Mouse (Mus musculus) stomach, postnatal 0 days (tissue): ENCODE results near the gene Shld2. TPM values are rescaled to one million over a fixed set of nuclear protein-coding genes. Genes with fewer than 3 reads are reported as not detected.

ENCODE experiments used
- ATAC-seq: fragments of 200-750 bp; cut with Nextera tagmentation; 2 replicates; pipeline ENCODE4 v1.8.0; 2017; ENCODE audit not compliant: low FRiP score, low TSS enrichment
- DNase-seq: peaks from one replicate; pipeline ENCODE4 v3.0.0-alpha.2; 2016; ENCODE audit warnings: low spot score
- H3K27ac ChIP-seq: fragments of 300-500 bp; sonication (generic); replicated peaks from 2 replicates; pipeline ENCODE4 v1.5.1; 2014; ENCODE audit warnings: mild to moderate bottlenecking, control low read depth
- H3K27me3 ChIP-seq: fragments of 300-500 bp; sonication (generic); 2 replicates; pipeline ENCODE4 v1.6.1; 2014; ENCODE audit warnings: low read length; ENCODE audit not compliant: control insufficient read depth, insufficient read depth
- H3K36me3 ChIP-seq: fragments of 300-500 bp; sonication (generic); 2 replicates; pipeline ENCODE4 v1.6.1; 2014; ENCODE audit warnings: low read length, mixed read lengths; ENCODE audit not compliant: control insufficient read depth, insufficient read depth
- H3K4me1 ChIP-seq: fragments of 300-500 bp; sonication (generic); replicated peaks from 2 replicates; pipeline ENCODE4 v1.6.1; 2014; ENCODE audit warnings: antibody characterized with exemption; ENCODE audit not compliant: control insufficient read depth, insufficient read depth
- H3K4me2 ChIP-seq: fragments of 300-500 bp; sonication (generic); replicated peaks from 2 replicates; pipeline ENCODE4 v1.6.1; 2014; ENCODE audit warnings: low read depth, mild to moderate bottlenecking, control low read depth, moderate library complexity
- H3K4me3 ChIP-seq: fragments of 300-500 bp; sonication (generic); 2 replicates; pipeline ENCODE4 v1.5.1; 2014; ENCODE audit warnings: low read depth, low read length, control low read depth
- H3K9ac ChIP-seq: fragments of 300-500 bp; sonication (generic); 2 replicates; pipeline ENCODE4 v1.6.1; 2014; ENCODE audit warnings: mild to moderate bottlenecking, low read length, control low read depth, mixed read lengths
- H3K9me3 ChIP-seq: fragments of 300-500 bp; sonication (generic); 2 replicates; pipeline ENCODE4 v1.6.1; 2016; ENCODE audit warnings: low read length; ENCODE audit not compliant: control insufficient read depth
- CTCF ChIP-seq: IDR thresholded peaks from 2 replicates; pipeline ENCODE4 v1.5.1; 2016; ENCODE audit warnings: antibody characterized with exemption, low read depth, mild to moderate bottlenecking, moderate library complexity
- EP300 ChIP-seq: optimal IDR thresholded peaks from 2 replicates; pipeline ENCODE3; 2016; ENCODE audit warnings: antibody characterized with exemption
- WGBS: fragments of 180-500 bp; shearing (Covaris S2); extraction: QIAGEN DNeasy Blood & Tissue Kit; methylation state at CpG from one replicate; pipeline ENCODE4 v1.1.7; 2014; 5-methylcytosine and 5-hydroxymethylcytosine counted together
- polyA plus RNA-seq: library from polyadenylated mRNA; unstranded; fragments of >200 nt; fragmentation: Nextera tagmentation; extraction: Ambion mirVana; gene quantifications from 2 replicates; pipeline ENCODE4 v1.2.1, GENCODE M21; 2015

Gene Shld2
- polyA plus RNA-seq, 1 experiment from 2014 or later, result 4.1 TPM

DNA sequence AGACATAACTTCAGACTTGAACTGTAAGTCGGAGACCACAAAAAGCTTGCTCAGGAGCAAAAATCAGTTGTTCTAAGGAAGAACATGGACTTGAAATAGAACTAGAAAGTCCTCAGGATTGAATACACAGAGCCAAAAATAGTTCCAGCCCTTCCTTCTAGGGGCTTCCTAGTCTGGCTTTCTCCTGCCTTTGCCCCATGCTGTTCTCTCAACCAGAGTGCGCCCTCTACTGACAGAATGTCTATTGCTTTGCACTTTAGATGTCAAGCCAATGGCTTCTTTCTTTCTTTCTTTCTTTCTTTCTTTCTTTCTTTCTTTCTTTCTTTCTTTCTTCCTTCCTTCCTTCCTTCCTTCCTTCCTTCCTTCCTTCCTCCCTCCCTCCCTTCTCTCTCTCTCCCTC is 101.6 kb downstream of the Shld2 start:
- no peak for DNase-seq
- TF ChIP-seq EP300, result no peak
- TF ChIP-seq CTCF, result peak; percentile 74

DNA sequence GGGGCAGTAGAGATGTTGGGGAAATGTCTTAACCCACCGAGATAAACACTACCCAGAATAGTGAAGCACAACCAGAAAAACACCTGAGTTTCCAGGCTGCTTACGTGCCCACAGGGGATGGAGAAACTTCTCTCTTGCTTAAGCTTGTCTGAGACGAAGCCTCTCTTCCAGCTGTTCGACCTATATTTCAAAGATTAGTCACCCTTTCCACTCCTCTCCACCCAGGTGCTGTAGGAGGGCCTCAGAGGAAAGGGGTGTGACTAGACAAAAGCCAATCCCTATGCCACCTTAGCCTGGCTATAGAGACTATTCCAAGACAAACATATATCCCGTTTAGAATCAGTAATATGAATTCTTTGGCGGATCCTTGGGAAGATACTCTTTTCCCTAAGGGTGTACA is 102.3 kb downstream of the Shld2 start:
- Histone ChIP-seq H3K9ac (no peak overlapping the region), H3K4me2 (no peak overlapping the region), H3K27ac (no peak overlapping the region), H3K4me1 (no peaks in the 10 kb centered on the region), H3K9me3 (no peaks in the 10 kb centered on the region), H3K27me3 (no peaks in the 10 kb centered on the region), H3K4me3 (no peak overlapping the region), H3K36me3 (no peaks in the 10 kb centered on the region)
- ATAC-seq (0 out of 2 replicates have a peak, but pooled peaks have one; percentile 41), DNase-seq (no peak)
- WGBS, result 56% methylated on average over 6 of the region's 6 CpGs
- TF ChIP-seq CTCF (no peak), EP300 (no peak)

More for the DNA sequence above, 101.6 kb downstream of the Shld2 start:
- H3K9ac ChIP-seq, result no peak overlapping the region
- H3K27ac ChIP-seq, result no peak overlapping the region
- H3K4me1 ChIP-seq, result no peaks in the 10 kb centered on the region
- H3K36me3 ChIP-seq, result no peaks in the 10 kb centered on the region
- H3K4me2 ChIP-seq, result no peak overlapping the region
- no peak overlapping the region for H3K4me3 ChIP-seq
- no peaks in the 10 kb centered on the region for H3K9me3 ChIP-seq
- H3K27me3 ChIP-seq, result no peaks in the 10 kb centered on the region
- ATAC-seq, result no peak
- 54% methylated on average over 2 of the region's 2 CpGs for WGBS

DNA sequence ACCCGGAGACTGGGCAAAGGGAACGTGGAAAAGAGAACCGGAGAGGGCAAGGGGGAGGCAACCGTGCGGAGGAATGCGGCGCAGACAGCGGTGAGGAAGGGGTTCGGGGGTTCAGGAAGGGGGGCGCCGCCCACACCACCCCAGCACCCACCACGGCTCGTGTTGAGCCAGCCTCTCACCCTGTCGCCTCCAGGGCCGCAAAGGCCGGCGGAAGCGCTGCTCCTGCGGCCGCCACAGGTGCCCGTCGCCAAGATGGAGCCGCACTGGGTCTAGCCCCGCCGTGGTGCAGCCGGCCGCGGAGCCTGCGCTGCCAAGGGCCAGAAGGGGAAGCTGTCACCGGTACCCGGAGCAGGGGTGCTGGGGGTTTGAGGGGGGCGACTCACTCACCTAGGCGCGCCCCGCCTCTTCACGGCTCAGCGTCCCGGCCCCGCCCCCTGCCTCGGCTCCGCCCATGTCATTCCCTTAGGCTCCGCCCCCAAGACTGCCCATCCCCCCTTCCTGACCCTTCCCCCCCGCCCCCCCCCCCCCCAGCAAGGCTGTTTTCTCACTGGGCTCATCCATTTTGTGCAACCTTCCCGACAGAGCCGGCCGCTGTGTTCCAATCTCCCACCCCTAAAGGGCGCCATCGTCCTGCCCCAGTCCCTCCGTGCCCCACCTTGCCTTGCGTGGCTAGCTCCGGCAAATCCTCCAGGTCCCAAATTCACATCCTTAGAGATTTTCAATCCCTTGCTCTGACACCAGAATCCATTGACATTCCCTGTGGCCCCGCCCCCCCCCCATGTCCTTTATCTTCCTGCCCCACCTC is 108.9 kb downstream of the Shld2 start, which contains the start of gene Gprin2:
Gene Gprin2, minus strand, starts transcription at position 423 of the 805 bp plus-strand sequence.
- peak; percentile 42 for DNase-seq
- no peak within 1 kb of the TSS for H3K27ac ChIP-seq

DNA sequence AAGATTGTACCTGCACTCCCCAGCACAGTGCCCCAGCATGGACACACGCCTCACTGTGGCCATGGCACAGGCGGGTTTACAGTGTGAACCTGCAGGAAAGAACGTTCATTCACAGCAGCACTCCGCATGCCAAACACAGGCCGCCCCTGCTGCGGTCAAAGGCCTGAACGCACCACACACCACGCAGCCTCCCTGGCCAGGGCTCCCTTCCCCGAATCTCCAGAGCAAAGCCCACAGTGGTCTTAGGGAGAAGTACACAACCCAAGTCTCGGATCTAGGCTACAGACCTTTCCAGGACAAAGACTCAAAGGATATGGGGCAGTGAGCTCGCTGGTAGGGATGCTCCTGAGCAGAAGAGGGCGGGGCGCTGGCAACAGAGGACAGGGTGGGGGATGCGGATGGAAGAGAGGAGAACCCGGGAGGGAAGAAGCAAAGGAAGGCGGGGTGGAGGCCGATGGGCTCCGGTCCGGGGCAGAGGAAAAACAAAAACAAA is 109.5 kb downstream of the Shld2 start:
- Histone ChIP-seq H3K9ac (peak overlapping the region; percentile 56), H3K4me2 (peak overlapping the region; percentile 97), H3K27ac (no peak overlapping the region), H3K9me3 (no peaks in the 10 kb centered on the region), H3K4me3 (peak overlapping the region; percentile 63), H3K4me1 (0 out of 2 replicates have a peak, but pooled peaks cover 2% of the 10 kb centered on the region), H3K27me3 (no peaks in the 10 kb centered on the region), H3K36me3 (no peaks in the 10 kb centered on the region)
- no peak for TF ChIP-seq CTCF
- no peak for TF ChIP-seq EP300
- WGBS, result 9% methylated on average over 19 of the region's 19 CpGs
- peak; percentile 50 for ATAC-seq
- DNase-seq, result no peak

More for the DNA sequence above, 108.9 kb downstream of the Shld2 start, which contains the start of gene Gprin2:
- TF ChIP-seq EP300 (no peak), CTCF (no peak)
- peak within 1 kb of the TSS; percentile 63 for H3K4me3 ChIP-seq
- 0 out of 2 replicates have a peak, but pooled peaks cover 2% of the 10 kb centered on the region for H3K4me1 ChIP-seq
- H3K36me3 ChIP-seq, result no peaks in the 10 kb centered on the region
- H3K27me3 ChIP-seq, result no peaks in the 10 kb centered on the region
- WGBS, result 5% methylated on average over 46 of the region's 52 CpGs
- peak; percentile 53 for ATAC-seq
- H3K9ac ChIP-seq, result peak within 1 kb of the TSS; percentile 56
- peak within 1 kb of the TSS; percentile 97 for H3K4me2 ChIP-seq
- no peaks in the 10 kb centered on the region for H3K9me3 ChIP-seq

DNA sequence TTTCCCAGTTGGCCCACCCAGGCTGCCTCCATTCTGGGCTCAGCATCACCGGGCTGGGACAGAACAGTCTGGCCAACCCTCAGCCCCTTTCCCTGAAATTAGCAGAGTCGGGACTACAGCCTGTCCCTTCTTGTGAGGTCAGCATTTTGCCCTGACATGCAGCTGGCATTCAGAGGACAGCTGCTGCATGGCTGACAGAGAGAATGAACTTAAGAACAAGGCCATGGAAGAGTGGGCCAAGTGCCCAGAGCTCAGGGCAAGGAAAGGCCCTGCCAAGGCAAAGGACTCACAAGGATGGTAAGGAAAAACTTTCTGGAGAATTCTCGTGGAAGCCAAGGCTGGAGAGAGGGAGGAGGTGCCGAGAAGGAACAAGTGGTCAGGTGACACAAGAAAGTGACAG is 113.6 kb downstream of the Shld2 start:
- H3K27me3 ChIP-seq, result no peaks in the 10 kb centered on the region
- 44% methylated on average over 4 of the region's 4 CpGs for WGBS
- DNase-seq (no peak), ATAC-seq (no peak)
- no peak overlapping the region for H3K9ac ChIP-seq
- no peak overlapping the region for H3K4me3 ChIP-seq
- no peaks in the 10 kb centered on the region for H3K9me3 ChIP-seq
- no peak overlapping the region for H3K4me2 ChIP-seq
- H3K27ac ChIP-seq, result no peak overlapping the region
- no peaks in the 10 kb centered on the region for H3K36me3 ChIP-seq
- H3K4me1 ChIP-seq, result 0 out of 2 replicates have a peak, but pooled peaks cover 2% of the 10 kb centered on the region
- TF ChIP-seq CTCF (no peak), EP300 (no peak)

DNA sequence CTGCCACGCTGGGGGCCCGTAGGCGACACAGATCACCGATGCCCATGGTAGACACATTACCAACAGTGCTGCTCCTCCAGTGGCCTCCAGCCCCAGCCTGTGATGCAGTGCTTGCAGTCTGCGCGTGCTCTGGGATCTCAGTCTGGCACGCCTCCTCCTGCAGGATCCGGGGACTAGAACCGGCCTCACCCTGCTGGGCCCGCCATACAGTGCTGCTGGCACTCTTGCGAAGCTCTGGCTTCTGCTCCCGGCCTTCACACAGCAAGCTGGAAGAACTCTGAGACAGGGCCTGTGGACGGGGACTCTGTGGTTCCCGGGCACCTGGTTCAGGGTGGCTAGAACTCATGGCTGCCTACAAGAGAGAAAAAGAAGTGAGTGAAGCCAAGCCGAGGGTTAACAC is 114.8 kb downstream of the Shld2 start:
- no peak overlapping the region for H3K27ac ChIP-seq
- TF ChIP-seq EP300 (no peak), CTCF (no peak)
- no peak overlapping the region for H3K4me3 ChIP-seq
- H3K4me1 ChIP-seq, result no peaks in the 10 kb centered on the region
- H3K9me3 ChIP-seq, result no peaks in the 10 kb centered on the region
- DNase-seq, result no peak
- no peaks in the 10 kb centered on the region for H3K27me3 ChIP-seq
- no peak overlapping the region for H3K9ac ChIP-seq
- no peak overlapping the region for H3K4me2 ChIP-seq
- 90% methylated on average over 15 of the region's 15 CpGs for WGBS
- no peaks in the 10 kb centered on the region for H3K36me3 ChIP-seq
- no peak for ATAC-seq
